Mouse (Mus musculus) adrenal gland, postnatal 14 days (tissue): ENCODE data around the gene Atp23. TPM values are rescaled to one million over a fixed set of nuclear protein-coding genes. Genes with fewer than 3 reads are reported as not detected.

Experiments used
- DNase-seq: peaks from one replicate; pipeline ENCODE4 v3.0.0; 2021; ENCODE audit warnings: mixed read lengths
- long read RNA-seq, 2 experiments: library from polyadenylated mRNA; stranded (forward); transcript quantifications; one replicate each; pipeline ENCODE4 v2.0.0; 2021
- total RNA-seq: library from RNA; stranded (reverse); gene quantifications from 2 replicates; pipeline ENCODE4 v1.2.3, GENCODE M21; 2021

Gene Atp23
- 7.1 and 8.9 TPM in 2 replicates for total RNA-seq
- long read RNA-seq, experiment 1, transcript Atp23-202 (6 exons, 1,043 nt) = major isoform, 8 of 13 reads
- long read RNA-seq, experiment 1, partial matches to known transcripts = 3 of 13 reads
- long read RNA-seq, experiment 1, other reads (novel, unspliced or antisense) = 0 of 13 reads
- long read RNA-seq, experiment 2, partial matches to known transcripts = 1 of 5 reads
- long read RNA-seq, experiment 2, other reads (novel, unspliced or antisense) = 2 of 5 reads

DNA sequence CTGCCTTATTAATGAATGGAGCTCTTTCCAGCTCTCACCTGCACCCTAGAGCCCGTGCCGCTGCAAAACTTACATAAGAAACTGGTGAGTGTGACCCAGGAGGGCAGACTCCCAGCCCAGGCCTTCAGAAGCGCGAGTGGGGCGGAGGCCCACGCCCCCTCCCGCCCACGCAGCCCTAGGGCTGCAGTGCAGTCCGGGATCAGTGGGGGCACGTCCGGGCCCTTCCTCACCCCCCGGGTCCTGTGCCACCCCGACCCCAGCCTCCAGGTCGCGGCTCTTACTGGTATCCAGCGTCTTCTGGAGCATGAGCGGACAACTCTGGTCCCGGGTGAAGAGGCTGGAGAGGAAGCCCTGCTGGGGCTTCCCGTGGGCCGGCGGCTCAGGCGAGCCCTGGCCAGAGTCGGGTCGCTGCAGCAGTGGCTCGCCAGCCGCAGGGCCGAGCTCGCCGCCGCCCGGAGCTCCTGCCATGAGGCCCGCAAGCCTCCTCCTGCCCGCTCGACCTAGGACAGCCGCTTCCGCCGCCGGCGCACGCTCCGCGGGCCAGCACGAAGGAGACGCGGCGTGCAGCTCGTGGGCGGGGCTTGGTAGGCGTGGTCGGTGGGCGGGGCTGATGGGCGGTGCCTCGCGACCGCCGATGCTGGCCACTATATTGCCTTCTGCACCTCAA, at the start of gene Atp23:
Atp23 (minus strand) TSS at position 535 of the 667 bp plus-strand sequence.
- DNase-seq = peak; percentile 97

GRCm38 (mm10) chr10:126950572-126950971, 49.4 kb upstream of the Atp23 start:
- no peak for DNase-seq

DNA sequence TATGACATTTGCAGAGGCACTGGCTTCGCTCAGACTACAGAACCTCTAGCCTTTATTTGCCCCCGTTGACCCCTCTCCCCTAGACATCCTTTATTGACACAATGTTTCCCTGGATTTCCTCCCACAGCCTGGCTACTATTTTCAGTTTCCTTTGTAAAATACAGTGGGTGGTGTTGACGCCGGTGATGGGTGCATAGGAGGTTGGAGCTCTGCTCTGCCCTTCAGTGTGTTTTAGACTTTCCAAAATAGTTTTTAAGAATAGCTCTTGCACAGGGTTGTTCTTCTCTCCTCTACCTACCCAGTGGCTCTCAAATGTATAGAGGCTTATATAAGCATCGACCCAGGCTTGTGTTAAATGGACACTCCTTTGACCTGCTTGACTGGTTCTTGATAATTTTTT, 48.7 kb upstream of the Atp23 start:
- DNase-seq = no peak

- DNase-seq = no peak
These were observed 44.4 kb upstream of the Atp23 start for GRCm38 (mm10) chr10:126945531-126945930.

DNA sequence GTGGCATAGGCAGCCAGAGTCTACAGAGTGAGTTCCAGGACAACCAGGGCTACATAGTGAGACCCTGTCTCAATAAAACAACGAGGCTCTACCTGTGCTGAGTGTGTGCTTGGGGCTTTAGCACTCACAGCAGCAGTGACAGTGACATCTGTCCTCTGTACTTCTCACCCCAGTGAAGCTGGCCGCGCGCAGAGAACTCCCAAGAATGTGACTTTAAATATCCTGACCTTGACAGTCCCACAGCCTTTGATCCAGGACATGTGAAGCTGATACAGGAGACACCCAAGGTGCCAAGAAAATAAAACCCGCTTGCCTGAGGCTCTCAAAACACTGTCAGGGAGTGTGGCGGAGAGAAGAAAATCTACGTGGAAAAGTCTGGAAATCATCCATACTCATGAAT, 39.8 kb upstream of the Atp23 start:
- no peak for DNase-seq

DNA sequence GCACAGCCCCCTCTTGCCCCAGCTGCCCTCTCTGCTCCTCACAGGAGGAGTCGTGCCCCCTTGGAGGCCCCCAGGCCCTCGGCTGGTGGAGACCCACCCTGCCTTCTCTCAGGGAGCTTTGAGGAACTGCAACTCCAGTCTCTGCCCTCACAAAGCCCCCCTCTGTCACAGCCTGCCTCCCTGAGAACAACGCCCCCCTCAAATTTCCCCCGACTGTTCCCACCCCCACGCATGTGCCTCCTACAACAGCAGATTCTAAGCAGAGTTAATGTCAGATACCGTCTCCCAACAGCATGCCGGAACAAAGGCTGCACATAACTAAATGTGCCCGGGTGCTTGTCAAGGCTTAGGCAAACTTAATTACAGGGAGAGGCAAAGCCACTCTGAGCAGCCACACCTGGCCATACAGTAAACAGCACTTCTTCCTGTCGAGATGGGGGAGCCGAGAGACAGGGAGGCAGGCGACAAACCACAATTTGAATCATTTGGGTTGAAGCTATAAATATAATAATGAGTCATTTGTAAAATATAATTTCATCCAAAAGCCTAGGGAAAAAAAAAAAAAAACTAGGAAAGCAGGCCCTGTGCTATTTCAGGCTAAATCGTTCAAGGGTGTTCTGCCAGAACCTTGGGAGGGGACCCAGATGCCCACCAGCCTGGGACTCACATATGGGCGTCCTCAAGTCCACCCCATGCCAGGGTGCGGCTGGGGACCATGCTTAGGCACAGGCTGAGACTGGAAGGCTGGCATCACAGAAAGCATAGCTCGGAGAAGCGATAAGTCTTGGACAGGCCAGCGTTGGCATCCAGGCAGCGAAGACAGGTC, 34.6 kb upstream of the Atp23 start:
- no peak for DNase-seq

- DNase-seq = no peak
These were observed 34.0 kb upstream of the Atp23 start for GRCm38 (mm10) chr10:126935121-126935520.

DNA sequence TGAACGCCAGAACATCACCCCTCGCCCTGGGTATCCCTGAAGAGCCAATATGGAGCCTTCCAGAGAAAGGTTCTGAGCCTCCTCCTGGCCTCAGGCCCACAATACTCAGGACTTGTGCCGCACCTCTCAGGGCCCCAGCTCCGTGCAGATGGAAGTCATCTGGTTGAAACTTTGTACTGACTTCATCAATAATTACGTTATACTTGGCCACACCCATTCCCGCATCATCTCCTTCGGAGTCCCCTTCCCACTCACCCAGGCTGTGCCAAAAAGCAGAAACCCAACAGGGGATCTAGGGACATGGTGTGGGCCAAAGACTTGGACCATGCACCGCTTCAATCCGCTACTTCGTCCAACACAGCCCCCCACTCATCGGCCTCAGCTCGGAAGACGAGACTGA, 33.4 kb upstream of the Atp23 start:
- no peak for DNase-seq

DNA sequence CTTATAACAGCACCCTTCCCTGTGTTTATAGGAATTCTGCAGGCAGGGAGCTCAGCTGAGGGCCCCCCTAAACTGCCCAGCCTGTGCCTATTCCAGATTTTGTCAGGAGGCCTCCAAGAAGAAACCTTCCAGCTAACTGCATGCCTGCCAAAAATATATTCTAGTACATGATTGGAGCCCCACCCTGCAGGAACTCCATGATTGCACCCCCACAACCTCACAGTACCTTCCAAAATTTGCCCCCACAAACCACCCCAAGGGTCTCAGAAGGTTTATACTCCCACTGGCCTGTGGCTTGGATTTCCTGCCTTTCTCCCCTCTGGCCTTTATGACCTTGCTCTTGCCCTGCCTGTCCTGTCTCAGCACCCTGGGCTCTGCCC, 30.6 kb upstream of the Atp23 start:
- no peak for DNase-seq

DNA sequence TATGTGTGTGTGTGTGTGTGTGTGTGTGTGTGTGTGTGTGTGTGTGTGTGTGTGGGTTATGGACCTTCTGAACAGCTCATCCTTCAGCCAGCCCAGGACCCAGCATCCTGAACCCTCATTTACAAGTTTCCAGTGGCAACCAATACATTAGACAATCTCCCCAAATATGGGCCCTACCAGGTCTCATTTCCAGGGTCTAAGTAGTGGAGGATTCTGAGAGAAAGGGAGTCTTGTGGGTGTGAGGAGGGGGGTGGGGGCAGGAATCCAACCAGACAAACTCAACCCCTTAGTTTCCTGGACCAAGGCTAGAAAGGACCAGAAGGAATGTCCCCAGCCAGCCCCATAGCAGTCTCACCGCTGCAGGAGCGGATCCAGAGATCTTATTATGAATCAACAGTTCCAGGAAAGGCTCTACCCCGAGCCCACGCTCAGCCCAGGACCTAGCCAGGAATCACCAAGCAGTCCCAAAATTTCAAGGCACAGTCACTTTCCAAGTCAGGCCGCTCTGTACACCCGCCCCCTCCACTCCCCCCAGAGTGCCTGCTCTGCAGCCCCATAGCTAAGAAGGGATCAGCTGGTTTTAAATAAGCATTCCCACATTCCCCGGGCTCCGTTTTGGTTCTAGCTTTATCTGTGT, 30.1 kb upstream of the Atp23 start:
- DNase-seq = no peak

DNA sequence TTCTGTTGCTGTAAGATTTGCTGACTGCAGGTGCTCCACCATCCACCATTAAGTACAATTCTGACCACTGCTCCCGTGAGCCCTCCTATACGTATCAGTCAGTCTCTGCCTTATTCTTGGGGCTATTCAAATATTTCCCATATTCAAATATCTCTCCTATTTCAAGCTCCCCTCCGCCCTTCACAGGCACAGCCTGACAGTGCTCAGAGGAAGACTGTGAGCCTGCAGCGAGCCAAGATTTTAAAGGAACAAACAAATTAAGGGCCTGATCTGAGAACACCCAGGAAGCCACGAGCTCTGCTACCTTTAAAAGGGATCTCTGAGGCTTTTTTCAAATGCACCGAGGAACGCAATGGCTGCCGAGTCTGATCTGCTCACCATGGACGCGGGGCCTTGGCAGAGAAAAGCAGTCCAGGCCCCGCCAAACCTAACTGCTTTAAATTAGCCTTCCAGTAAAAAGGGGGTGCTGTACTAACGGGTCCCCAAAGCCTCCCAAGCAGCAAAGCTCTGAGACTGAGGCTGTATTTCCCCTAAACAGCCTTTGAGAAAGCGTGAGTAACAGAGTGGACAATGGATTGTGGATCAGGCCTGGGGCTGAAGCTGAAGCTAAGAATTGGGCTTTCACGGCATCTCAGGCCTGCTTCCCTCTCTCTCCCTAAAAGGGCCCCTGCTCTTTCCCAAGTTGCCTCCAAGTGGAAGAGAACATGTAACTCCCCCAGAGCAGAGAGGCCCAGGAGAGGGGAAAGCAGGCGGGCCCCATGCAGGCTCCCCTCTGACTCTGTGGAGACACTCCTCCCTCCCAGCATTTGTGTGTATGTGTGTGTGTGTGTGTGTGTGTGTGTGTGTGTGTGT, 29.3 kb upstream of the Atp23 start:
- DNase-seq = peak; percentile 59

GRCm38 (mm10) chr10:126929543-126929942, 28.4 kb upstream of the Atp23 start:
- no peak for DNase-seq

DNA sequence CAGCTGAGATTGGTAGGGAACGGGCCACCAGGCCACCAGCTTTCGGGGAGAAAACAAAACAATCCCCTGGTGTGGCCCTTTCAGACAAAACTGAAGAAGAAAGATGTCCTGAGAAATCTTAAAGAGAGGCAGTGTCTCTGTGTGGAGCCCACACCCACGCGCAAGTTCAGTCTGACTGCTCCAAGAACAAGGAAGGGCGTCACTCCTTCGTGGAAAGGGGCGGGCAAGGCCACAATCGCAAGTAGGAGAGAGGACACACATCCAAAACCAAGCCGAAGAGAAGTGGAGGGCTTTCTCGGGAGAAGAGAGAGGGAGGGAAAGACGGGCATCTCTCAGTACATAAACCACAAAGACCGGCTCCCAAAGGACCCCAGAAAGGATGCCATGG, 27.7 kb upstream of the Atp23 start:
- DNase-seq = no peak

GRCm38 (mm10) chr10:126928011-126928818, 27.1 kb upstream of the Atp23 start:
- DNase-seq = peak; percentile 93

DNA sequence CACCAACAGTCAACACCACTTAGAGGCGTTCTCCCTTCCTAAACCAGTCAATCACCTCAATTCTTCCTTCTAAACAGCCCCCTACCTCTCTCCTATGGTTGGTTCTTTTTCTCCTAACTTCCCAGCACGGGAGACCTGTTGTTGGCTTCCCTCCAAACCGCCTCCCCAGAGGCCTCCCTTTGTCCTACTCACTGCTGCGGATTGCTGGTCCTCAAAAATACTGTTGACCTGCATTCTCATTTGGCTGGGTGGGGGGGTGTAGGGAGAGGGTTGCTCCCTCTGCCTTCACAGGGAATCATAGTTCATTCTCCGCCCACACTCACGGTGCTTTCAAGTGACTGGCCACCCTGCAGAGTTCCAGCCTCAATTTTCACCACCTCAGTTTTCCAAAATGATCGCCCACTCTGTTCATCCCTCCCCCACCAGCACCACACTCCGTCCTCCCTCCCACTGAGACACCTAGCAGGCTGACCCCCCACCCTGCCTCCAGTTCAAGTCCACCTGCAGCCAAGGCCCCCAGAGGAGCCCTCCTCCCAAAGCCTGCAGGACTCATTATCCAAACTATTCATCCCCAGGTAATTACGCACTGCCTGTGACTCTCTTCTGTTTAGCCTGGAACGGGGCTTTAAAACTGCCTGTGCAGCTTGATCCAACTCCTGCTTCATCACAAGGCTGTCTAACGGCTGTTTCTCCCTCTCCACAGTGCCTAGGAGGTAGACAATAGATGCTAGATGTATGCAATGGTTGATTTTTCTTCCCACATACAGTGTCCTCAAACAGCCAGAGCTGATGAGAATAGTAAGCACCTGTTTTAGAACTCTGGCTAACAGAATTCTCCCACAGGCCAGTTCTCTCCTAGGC, 26.2 kb upstream of the Atp23 start:
- peak; percentile 60 for DNase-seq

DNA sequence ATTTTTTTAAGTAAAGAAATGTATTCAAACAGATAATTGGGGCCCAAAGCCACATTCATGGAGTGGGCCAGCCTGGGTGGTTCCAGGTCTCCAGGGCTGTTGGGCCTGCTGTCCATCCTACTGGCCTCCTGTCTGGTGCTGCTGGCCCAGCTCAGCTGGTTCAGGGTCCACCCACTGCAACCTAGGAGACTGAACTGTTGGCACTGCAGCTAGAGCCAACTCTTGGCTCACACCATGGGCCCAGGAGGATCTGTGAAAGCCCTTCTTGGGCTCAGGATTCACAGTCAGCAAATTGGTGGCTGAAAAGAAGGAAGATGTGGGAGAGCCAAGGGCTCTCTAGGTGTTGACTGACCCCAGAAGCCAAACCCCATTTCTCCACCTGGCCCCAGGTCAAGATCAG, 24.2 kb upstream of the Atp23 start:
- no peak for DNase-seq

GRCm38 (mm10) chr10:126924087-126924486, 22.9 kb upstream of the Atp23 start:
- DNase-seq = no peak

DNA sequence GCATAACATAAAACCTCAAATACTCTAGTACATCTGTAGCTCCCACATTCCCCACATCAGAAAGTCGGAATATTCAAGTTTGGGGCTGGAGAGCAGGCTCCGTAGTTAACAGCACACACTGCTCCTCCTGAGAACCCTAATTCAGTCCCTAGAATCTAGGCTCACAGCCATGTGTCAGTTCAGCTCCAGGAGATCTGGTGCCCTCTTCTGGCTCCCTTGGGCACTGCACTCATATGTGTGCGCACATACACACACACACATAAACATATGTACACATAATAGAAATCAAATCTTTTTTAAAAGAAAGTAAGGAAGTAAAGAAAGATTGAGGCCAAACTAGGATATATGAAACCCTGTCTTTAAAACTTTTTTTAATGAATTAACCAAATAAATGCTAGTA, 19.1 kb upstream of the Atp23 start:
- no peak for DNase-seq

- DNase-seq = peak; percentile 94
These were observed 17.9 kb upstream of the Atp23 start for GRCm38 (mm10) chr10:126919067-126919466.

GRCm38 (mm10) chr10:126914288-126914687, 13.1 kb upstream of the Atp23 start:
- no peak for DNase-seq
